Mouse (Mus musculus) hindbrain, embryonic 11.5 days (tissue): ENCODE results near the gene Gm20715. TPM values are rescaled to one million over a fixed set of nuclear protein-coding genes. Genes with fewer than 3 reads are reported as not detected.

Experiments used
- ATAC-seq: fragments of 200-750 bp; cut with Nextera tagmentation; 2 replicates; pipeline ENCODE4 v1.8.0; 2017; ENCODE audit warnings: mild to moderate bottlenecking, moderate TSS enrichment, moderate library complexity; ENCODE audit not compliant: low FRiP score
- DNase-seq: peaks from one replicate; pipeline ENCODE4 v3.0.0-alpha.2; 2015; ENCODE audit warnings: low spot score
- H3K27ac ChIP-seq: fragments of 300-500 bp; sonication (generic); 2 replicates; pipeline ENCODE4 v1.5.1; 2014; ENCODE audit warnings: mild to moderate bottlenecking, low read depth, low read length
- H3K27me3 ChIP-seq: fragments of 300-500 bp; sonication (generic); 2 replicates; pipeline ENCODE4 v1.6.1; 2014; ENCODE audit warnings: mild to moderate bottlenecking, low read length, moderate library complexity, mixed read lengths; ENCODE audit not compliant: control insufficient read depth, insufficient read depth
- H3K36me3 ChIP-seq: fragments of 300-500 bp; sonication (generic); 2 replicates; pipeline ENCODE4 v1.6.1; 2014; ENCODE audit warnings: mild to moderate bottlenecking, low read length, moderate library complexity, mixed read lengths; ENCODE audit not compliant: control insufficient read depth, insufficient read depth
- H3K4me1 ChIP-seq: fragments of 300-500 bp; sonication (generic); replicated peaks from 2 replicates; pipeline ENCODE4 v1.6.1; 2014; ENCODE audit warnings: low read length, mixed read lengths; ENCODE audit not compliant: control insufficient read depth, insufficient read depth
- H3K4me2 ChIP-seq: fragments of 300-500 bp; sonication (generic); replicated peaks from 2 replicates; pipeline ENCODE4 v1.6.1; 2014; ENCODE audit warnings: mild to moderate bottlenecking, low read depth, low read length
- H3K4me3 ChIP-seq: fragments of 300-500 bp; sonication (generic); 2 replicates; pipeline ENCODE4 v1.5.1; 2014; ENCODE audit warnings: low read depth, low read length
- H3K9ac ChIP-seq: fragments of 300-500 bp; sonication (generic); 2 replicates; pipeline ENCODE4 v1.6.1; 2014; ENCODE audit warnings: low read depth, low read length
- H3K9me3 ChIP-seq: fragments of 300-500 bp; sonication (generic); 2 replicates; pipeline ENCODE4 v1.6.1; 2016; ENCODE audit warnings: low read length; ENCODE audit not compliant: control insufficient read depth
- WGBS: fragments of 180-500 bp; shearing (Covaris S2); extraction: QIAGEN DNeasy Blood & Tissue Kit; methylation state at CpG from one replicate; pipeline ENCODE4 v1.1.7; 2014; 5-methylcytosine and 5-hydroxymethylcytosine counted together
- polyA plus RNA-seq: library from polyadenylated mRNA; unstranded; fragments of >200 nt; fragmentation: Nextera tagmentation; extraction: Ambion mirVana; gene quantifications from 2 replicates; pipeline ENCODE4 v1.2.1, GENCODE M21; 2014

Gm20715 gene
- polyA plus RNA-seq, 1 experiment from 2014 or later, result not detected

GRCm38 (mm10) chr7:6372993-6373392 lies 37.1 kb upstream of the Gm20715 start:
- Histone ChIP-seq H3K36me3 (no peaks in the 10 kb centered on the region), H3K4me3 (no peak overlapping the region), H3K27ac (no peak overlapping the region), H3K9ac (no peak overlapping the region), H3K4me1 (no peaks in the 10 kb centered on the region), H3K27me3 (no peaks in the 10 kb centered on the region), H3K4me2 (no peak overlapping the region), H3K9me3 (no peaks in the 10 kb centered on the region)
- DNase-seq (no peak), ATAC-seq (no peak)
- WGBS, result 97% methylated on average over 3 of the region's 3 CpGs

DNA sequence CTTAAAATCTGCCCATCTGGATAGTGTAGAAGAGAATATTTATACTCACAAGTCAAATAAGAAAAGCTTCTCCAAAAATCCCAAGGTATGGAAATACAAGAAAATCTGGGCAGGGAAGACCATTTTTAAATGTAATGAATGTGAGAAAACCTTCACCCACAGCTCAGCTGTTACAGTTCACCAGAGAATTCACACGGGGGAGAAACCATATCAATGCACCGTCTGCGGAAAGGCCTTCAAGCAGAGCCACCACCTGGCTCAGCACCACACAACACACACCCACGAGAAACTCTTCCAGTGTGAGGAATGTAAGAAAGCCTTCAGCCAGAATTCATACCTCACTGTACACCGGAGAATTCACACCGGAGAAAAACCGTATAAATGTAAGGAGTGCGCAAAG lies 31.6 kb upstream of the Gm20715 start:
- Histone ChIP-seq H3K4me2 (no peak overlapping the region), H3K9me3 (no peaks in the 10 kb centered on the region), H3K9ac (no peak overlapping the region), H3K4me3 (no peak overlapping the region), H3K4me1 (no peaks in the 10 kb centered on the region), H3K27ac (no peak overlapping the region), H3K36me3 (no peaks in the 10 kb centered on the region), H3K27me3 (no peaks in the 10 kb centered on the region)
- 91% methylated on average over 8 of the region's 8 CpGs for WGBS
- DNase-seq (no peak), ATAC-seq (no peak)

GRCm38 (mm10) chr7:6381431-6381830 lies 28.6 kb upstream of the Gm20715 start:
- no peaks in the 10 kb centered on the region for H3K4me1 ChIP-seq
- no peak overlapping the region for H3K4me3 ChIP-seq
- H3K9ac ChIP-seq, result no peak overlapping the region
- no peak overlapping the region for H3K4me2 ChIP-seq
- 70% methylated on average over 2 of the region's 2 CpGs for WGBS
- H3K27me3 ChIP-seq, result no peaks in the 10 kb centered on the region
- DNase-seq, result no peak
- H3K27ac ChIP-seq, result no peak overlapping the region
- no peaks in the 10 kb centered on the region for H3K9me3 ChIP-seq
- no peak for ATAC-seq
- H3K36me3 ChIP-seq, result no peaks in the 10 kb centered on the region

DNA sequence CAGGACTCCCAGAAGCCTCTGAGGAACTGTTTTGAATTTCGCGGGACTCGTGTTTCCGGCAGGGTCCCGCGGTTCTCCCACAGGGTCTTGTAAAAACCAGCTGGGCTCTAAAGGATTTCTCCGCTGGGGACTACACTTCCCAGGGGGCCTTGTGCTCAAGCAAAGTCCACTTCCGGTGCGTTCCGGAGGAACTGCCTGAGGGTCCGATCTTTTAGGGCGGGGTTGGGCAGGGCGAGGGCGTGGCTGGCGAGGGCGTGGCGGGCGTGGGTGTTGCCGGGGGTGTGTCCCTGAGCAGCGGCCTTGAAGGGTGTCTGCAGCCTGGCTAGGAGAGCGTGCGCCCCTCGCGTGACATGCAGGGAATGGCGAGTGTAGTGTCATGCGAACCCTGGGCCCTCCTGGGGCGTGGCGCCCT lies 27.0 kb upstream of the Gm20715 start, which contains the start of gene Zfp28:
Gene Zfp28, plus strand, starts transcription at position 252 of the 412 bp plus-strand sequence.
- Histone ChIP-seq H3K36me3 (no peaks in the 10 kb centered on the region), H3K9me3 (no peaks in the 10 kb centered on the region), H3K4me1 (no peaks in the 10 kb centered on the region), H3K9ac (peak within 1 kb of the TSS; percentile 67), H3K4me3 (peak within 1 kb of the TSS; percentile 59), H3K4me2 (peak within 1 kb of the TSS; percentile 70), H3K27ac (no peak within 1 kb of the TSS; the same call in 1 of the 2 replicates), H3K27me3 (no peaks in the 10 kb centered on the region)
- ATAC-seq (peak; percentile 97), DNase-seq (peak; percentile 97)
- WGBS, result under 1% methylated on average over 23 of the region's 28 CpGs

DNA sequence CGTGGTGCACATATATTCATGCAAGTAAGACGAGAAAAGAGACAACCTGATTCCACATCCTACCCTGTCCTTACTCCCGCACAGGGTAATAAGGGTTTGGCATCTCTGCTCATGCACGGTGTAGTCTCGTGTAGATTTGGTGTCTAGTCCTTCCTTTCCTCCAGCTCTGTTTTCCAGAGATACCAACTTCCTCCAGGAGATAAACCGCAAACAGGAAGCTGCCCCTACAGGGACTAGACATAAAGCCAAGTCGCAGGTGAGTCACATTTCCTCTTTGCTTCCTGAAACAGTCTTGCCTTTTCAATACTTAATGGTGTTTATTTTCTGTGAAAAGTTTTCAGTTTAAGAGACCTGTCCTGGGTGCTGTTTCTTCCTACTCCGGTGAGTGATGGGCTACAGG lies 26.1 kb upstream of the Gm20715 start:
- peak; percentile 15; the same call in 1 of the 2 replicates for ATAC-seq
- H3K9ac ChIP-seq, result peak overlapping the region; percentile 67
- H3K4me3 ChIP-seq, result peak overlapping the region; percentile 59
- H3K4me1 ChIP-seq, result no peaks in the 10 kb centered on the region
- H3K4me2 ChIP-seq, result peak overlapping the region; percentile 70
- no peaks in the 10 kb centered on the region for H3K27me3 ChIP-seq
- no peaks in the 10 kb centered on the region for H3K9me3 ChIP-seq
- no peak for DNase-seq
- H3K36me3 ChIP-seq, result no peaks in the 10 kb centered on the region
- 70% methylated on average over 8 of the region's 8 CpGs for WGBS
- H3K27ac ChIP-seq, result no peak overlapping the region

DNA sequence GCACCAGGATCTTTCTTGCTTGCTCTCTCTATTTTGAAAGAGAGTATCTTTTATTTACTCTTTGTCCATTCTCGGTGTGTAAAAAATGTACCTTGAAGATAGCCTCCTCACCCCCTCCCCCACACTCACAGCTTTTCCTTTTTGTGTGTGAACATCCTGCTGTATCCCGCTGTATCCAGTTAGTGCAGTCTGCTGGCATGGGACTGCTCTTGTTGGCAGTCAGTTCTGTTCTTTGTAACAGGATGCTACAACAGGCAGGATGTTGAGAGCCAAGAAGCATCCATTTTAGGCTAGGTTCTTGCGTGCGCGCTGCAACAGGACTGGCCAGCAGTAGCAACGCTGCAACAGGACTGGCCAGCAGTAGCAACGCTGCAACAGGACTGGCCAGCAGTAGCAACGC lies 23.1 kb upstream of the Gm20715 start:
- no peaks in the 10 kb centered on the region for H3K27me3 ChIP-seq
- H3K4me3 ChIP-seq, result no peak overlapping the region
- DNase-seq, result no peak
- no peaks in the 10 kb centered on the region for H3K4me1 ChIP-seq
- no peak overlapping the region for H3K4me2 ChIP-seq
- H3K27ac ChIP-seq, result no peak overlapping the region
- ATAC-seq, result no peak
- no peaks in the 10 kb centered on the region for H3K9me3 ChIP-seq
- H3K36me3 ChIP-seq, result no peaks in the 10 kb centered on the region
- WGBS, result 94% methylated on average over 8 of the region's 8 CpGs
- H3K9ac ChIP-seq, result no peak overlapping the region

DNA sequence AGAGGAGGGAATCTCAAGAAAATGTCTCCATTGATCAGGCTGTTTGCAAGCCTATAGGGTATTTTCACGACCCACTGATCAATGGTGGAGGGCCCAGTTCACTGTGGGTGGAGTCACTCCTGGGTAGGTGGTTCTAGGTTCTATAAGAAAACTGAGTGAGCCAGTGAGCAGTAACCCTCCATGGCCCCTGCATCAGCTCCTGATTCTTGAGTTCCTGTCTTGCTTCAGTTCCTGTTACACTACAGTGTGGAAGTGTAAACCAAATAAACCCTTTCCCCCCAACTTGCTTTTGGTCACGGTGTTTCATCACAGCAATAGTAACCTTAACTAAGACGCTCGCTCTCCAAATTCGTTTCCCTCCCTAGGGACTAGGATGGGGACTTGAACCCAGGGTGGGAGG lies 21.1 kb upstream of the Gm20715 start:
- ATAC-seq, result no peak
- no peak overlapping the region for H3K4me2 ChIP-seq
- H3K4me1 ChIP-seq, result no peaks in the 10 kb centered on the region
- no peaks in the 10 kb centered on the region for H3K36me3 ChIP-seq
- H3K27ac ChIP-seq, result no peak overlapping the region
- DNase-seq, result no peak
- no peak overlapping the region for H3K9ac ChIP-seq
- H3K27me3 ChIP-seq, result no peaks in the 10 kb centered on the region
- no peaks in the 10 kb centered on the region for H3K9me3 ChIP-seq
- H3K4me3 ChIP-seq, result no peak overlapping the region
- 88% methylated on average over 5 of the region's 5 CpGs for WGBS

DNA sequence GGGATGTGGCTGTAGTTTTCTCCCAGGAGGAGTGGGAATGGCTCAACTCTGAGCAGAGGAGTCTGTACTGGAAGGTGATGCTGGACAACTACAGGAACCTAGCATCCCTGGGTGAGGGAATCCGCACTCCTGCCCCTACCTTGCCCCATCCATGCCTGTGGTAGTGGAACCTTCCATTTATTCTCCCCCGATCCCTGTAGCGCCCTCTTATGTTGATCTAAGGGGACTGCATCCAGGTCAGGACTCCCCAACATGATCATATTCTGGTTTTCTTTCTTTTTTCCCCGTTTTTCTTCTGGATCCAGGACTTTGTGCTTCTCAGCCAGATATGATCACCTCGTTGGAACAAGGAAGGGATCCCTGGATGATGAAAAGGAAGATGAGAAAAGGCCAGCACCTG lies 20.6 kb upstream of the Gm20715 start:
- Histone ChIP-seq H3K4me2 (no peak overlapping the region), H3K27me3 (no peaks in the 10 kb centered on the region), H3K27ac (no peak overlapping the region), H3K9ac (no peak overlapping the region), H3K4me3 (no peak overlapping the region), H3K4me1 (no peaks in the 10 kb centered on the region), H3K36me3 (no peaks in the 10 kb centered on the region), H3K9me3 (no peaks in the 10 kb centered on the region)
- WGBS, result 77% methylated on average over 5 of the region's 5 CpGs
- no peak for DNase-seq
- no peak for ATAC-seq

GRCm38 (mm10) chr7:6397996-6398975 lies 11.8 kb upstream of the Gm20715 start, which contains the start of gene Smim17:
TSS of gene Smim17 (plus strand) at chr7:6398715.
- Histone ChIP-seq H3K27ac (no peak within 1 kb of the TSS), H3K4me1 (no peaks in the 10 kb centered on the region), H3K9ac (peak within 1 kb of the TSS; percentile 59), H3K27me3 (no peaks in the 10 kb centered on the region), H3K4me2 (peak within 1 kb of the TSS; percentile 63), H3K9me3 (no peaks in the 10 kb centered on the region), H3K36me3 (no peaks in the 10 kb centered on the region; the same call in 1 of the 2 replicates), H3K4me3 (peak within 1 kb of the TSS; percentile 46)
- peak; percentile 78 for DNase-seq
- 29% methylated on average over 25 of the region's 25 CpGs for WGBS
- peak; percentile 91 for ATAC-seq
